Mouse (Mus musculus) ES-E14 (cell line): ENCODE data around the gene Tmem108. TPM values are rescaled to one million over a fixed set of nuclear protein-coding genes. Genes with fewer than 3 reads are reported as not detected.

Source experiments
- DNase-seq: peaks from one replicate; pipeline ENCODE4 v3.0.0-alpha.2; 2013; ENCODE audit warnings: low read depth, low spot score
- H3K27ac ChIP-seq: 2 replicates; pipeline ENCODE4 v1.5.1; 2012; ENCODE audit warnings: low read depth, mild to moderate bottlenecking, low read length, moderate library complexity, mixed read lengths; ENCODE audit not compliant: poor library complexity, insufficient read depth, severe bottlenecking
- H3K36me3 ChIP-seq: 2 replicates; pipeline ENCODE4 v1.6.1; 2012; ENCODE audit warnings: mild to moderate bottlenecking, low read length, moderate library complexity, mixed read lengths; ENCODE audit not compliant: control insufficient read depth, poor library complexity, insufficient read depth, severe bottlenecking
- H3K4me1 ChIP-seq, 2 experiments: fragments of 150-350 bp in 1 of 2; sonication (generic) in 1 of 2; 2 replicates each; pipeline ENCODE4 v1.6.1; 2012; ENCODE audit warnings: low read length in 2 of 2, mild to moderate bottlenecking in 1 of 2, mixed read lengths in 1 of 2; ENCODE audit not compliant: control insufficient read depth in 2 of 2, insufficient read depth in 2 of 2, poor library complexity in 1 of 2
- H3K4me3 ChIP-seq, 2 experiments: fragments of 150-350 bp in 1 of 2; sonication (generic) in 1 of 2; 2 replicates each; pipeline ENCODE4 v1.5.1; 2012; ENCODE audit warnings: low read length in 2 of 2, low read depth in 1 of 2, mild to moderate bottlenecking in 1 of 2, mixed read lengths in 1 of 2; ENCODE audit not compliant: insufficient read depth in 1 of 2, poor library complexity in 1 of 2, severe bottlenecking in 1 of 2
- H3K9ac ChIP-seq: 2 replicates; pipeline ENCODE4 v1.6.1; 2012; ENCODE audit warnings: low read depth, mild to moderate bottlenecking, low read length, mixed read lengths; ENCODE audit not compliant: poor library complexity, insufficient read depth, severe bottlenecking
- H3K9me3 ChIP-seq: fragments of 150-350 bp; sonication (generic); 2 replicates; pipeline ENCODE4 v1.6.1; 2012; ENCODE audit warnings: low read depth, mild to moderate bottlenecking, low read length; ENCODE audit not compliant: control insufficient read depth, insufficient read depth
- CHD2 ChIP-seq: IDR thresholded peaks from 2 replicates; pipeline ENCODE4 v1.6.1; 2014; ENCODE audit warnings: mild to moderate bottlenecking, low read depth, low read length, inconsistent platforms
- HCFC1 ChIP-seq: IDR thresholded peaks from 2 replicates; pipeline ENCODE4 v1.6.1; 2012; ENCODE audit warnings: low read length, inconsistent platforms, borderline replicate concordance; ENCODE audit not compliant: insufficient read depth
- MAFK ChIP-seq: IDR thresholded peaks from 2 replicates; pipeline ENCODE4 v1.6.1; 2014; ENCODE audit warnings: mild to moderate bottlenecking, low read depth, low read length, inconsistent platforms; ENCODE audit not compliant: insufficient read depth
- ZC3H11A ChIP-seq: IDR thresholded peaks from 2 replicates; pipeline ENCODE4 v1.6.1; 2012; ENCODE audit warnings: low read depth, mild to moderate bottlenecking, inconsistent platforms, low read length, borderline replicate concordance
- ZNF384 ChIP-seq: IDR thresholded peaks from 2 replicates; pipeline ENCODE4 v1.6.1; 2012; ENCODE audit warnings: low read depth, low read length, inconsistent platforms
- in situ Hi-C, 2 experiments: fragments of 600-800 bp; cut with MboI; formaldehyde crosslinking; loops; one replicate each; pipeline ENCODE4 v1.15.1; 2025; ENCODE audit warnings: low sequenced_read_pairs in 2 of 2, inconsistent platforms in 1 of 2; ENCODE audit not compliant: unreplicated experiment in 2 of 2
- total RNA-seq: library from RNA; depleted of rRNA; stranded (reverse); fragments of 300-350 nt; gene quantifications from 2 replicates; pipeline ENCODE4 v1.2.3, GENCODE M21; 2012

The Tmem108 gene
- total RNA-seq, 1 experiment = 3.1 TPM

DNA sequence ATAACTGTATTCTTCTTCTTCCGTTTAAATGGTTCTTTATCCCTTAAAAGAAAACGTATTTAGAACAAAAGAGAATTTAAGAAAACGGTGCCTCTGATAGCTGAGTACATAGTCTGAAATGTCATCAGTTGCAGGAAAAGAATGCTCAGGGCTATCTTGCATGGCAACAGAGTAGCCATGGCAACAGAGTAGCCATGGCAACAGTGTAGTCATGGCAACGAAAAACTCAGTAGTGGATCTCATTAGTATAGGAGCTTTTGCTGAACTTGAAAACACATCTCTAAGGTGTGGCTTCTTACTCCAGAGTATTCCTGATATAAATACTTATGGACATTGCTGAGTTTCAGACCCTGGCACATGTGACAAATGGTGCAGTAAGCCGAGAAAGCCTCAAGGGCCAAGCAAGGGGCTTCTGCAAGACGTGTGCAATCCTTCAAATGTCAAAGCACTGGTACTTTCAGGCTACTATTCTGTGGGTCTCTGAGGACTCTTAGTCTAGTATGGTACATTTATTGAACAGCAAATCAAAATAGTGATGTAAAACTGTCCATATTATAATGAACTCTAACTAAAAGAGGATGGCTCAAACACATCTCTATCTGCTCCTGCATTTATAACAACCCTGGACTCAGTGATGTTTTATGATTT lies 166.3 kb downstream of the Tmem108 start:
- no peaks in the 10 kb centered on the region for H3K4me1 ChIP-seq
- H3K4me3 ChIP-seq = no peak overlapping the region
- H3K36me3 ChIP-seq = no peaks in the 10 kb centered on the region
- no peak overlapping the region for H3K27ac ChIP-seq
- no peak for DNase-seq
- no peak overlapping the region for H3K9ac ChIP-seq
- no peaks in the 10 kb centered on the region for H3K9me3 ChIP-seq
- TF ChIP-seq HCFC1 (no peak), CHD2 (no peak), ZC3H11A (no peak), MAFK (no peak), ZNF384 (no peak)
- in situ Hi-C loops = no loop called here

DNA sequence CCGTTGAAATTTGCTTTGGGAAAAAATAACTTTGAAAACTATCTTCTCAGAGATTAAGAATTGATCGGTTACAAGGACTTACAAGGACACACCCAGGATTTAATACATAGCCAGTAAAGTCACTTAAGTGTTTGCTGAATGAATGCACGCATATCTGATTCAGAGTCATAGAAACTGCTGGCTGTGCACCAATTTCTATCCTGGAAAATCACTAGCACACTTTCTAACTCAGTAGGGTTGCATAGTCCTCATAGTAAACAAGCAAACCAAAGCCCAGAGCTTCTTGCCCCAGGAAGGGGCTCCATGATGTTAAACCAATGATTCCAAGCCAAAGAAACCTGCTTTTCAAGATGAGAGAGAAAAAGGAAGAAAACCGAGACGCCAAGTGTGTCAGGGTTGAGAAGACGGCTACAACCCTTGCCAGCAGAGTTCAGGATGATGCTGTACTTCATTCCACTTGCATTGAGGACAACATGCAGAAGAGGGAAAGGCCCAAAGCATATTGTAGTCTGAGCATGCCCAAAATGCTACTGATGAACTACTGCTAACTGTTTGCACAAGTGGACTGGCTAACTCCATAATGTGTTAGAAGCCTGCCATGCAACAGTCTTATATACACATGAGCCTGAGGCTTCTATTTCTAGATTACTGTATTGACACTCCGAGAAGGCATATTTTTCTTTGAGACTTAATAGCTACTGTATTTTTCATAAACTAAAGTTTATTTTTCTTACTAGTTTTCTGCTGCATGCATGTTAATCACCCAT lies 167.0 kb downstream of the Tmem108 start:
- no peaks in the 10 kb centered on the region for H3K4me1 ChIP-seq
- no peak for TF ChIP-seq CHD2
- TF ChIP-seq MAFK = no peak
- no peak for TF ChIP-seq ZNF384
- TF ChIP-seq ZC3H11A = no peak
- no peak for TF ChIP-seq HCFC1
- H3K27ac ChIP-seq = no peak overlapping the region
- H3K9ac ChIP-seq = no peak overlapping the region
- H3K9me3 ChIP-seq = no peaks in the 10 kb centered on the region
- in situ Hi-C loops = no loop called here
- no peaks in the 10 kb centered on the region for H3K36me3 ChIP-seq
- no peak overlapping the region for H3K4me3 ChIP-seq
- no peak for DNase-seq

DNA sequence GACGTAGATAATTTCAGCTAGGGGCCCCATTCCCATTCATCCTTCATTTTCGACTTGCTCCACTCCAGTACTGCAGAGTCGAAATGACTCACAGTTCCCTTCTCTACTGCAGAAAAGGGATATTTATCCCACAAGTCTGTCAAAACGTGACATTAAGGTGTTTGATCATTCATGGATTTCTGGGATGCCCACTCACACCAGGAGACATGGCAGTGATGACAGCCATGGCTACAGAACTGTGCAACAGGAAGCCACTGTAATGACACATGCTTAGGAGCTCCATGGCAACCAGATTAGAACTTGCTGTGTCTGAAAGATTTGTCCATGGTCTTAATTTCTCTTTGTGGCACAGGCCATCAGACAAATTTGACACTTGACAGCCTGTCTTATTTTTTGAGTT lies 168.6 kb downstream of the Tmem108 start:
- Histone ChIP-seq H3K9ac (no peak overlapping the region), H3K4me1 (no peaks in the 10 kb centered on the region), H3K4me3 (no peak overlapping the region), H3K27ac (no peak overlapping the region), H3K9me3 (no peaks in the 10 kb centered on the region), H3K36me3 (no peaks in the 10 kb centered on the region)
- in situ Hi-C loops = no loop called here
- TF ChIP-seq MAFK = no peak
- no peak for TF ChIP-seq ZNF384
- TF ChIP-seq HCFC1 = no peak
- no peak for TF ChIP-seq ZC3H11A
- TF ChIP-seq CHD2 = no peak
- DNase-seq = no peak

DNA sequence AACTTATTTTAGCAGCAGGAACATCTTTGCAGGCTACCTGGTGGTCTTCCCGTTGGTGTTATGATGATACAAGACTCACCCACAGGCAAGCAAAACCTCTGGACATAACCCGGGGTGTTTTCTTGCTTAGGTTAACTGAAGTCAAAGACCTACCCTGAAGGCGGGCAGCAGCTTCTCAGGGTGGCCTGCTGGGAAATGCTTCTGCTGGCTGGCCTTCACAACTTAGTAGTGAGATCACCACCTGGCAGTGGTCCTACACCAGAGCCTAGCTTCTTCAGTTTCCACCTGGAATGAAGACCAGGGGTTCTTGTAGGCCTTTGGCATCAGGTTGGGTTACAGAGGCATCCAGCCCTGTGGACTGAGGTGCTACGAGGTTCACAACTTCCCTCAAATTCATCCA lies 169.7 kb downstream of the Tmem108 start:
- TF ChIP-seq MAFK = no peak
- TF ChIP-seq ZC3H11A = no peak
- no peak for TF ChIP-seq HCFC1
- TF ChIP-seq ZNF384 = no peak
- no peak for TF ChIP-seq CHD2
- Histone ChIP-seq H3K9ac (no peak overlapping the region), H3K9me3 (no peaks in the 10 kb centered on the region), H3K36me3 (no peaks in the 10 kb centered on the region), H3K4me3 (no peak overlapping the region), H3K27ac (no peak overlapping the region), H3K4me1 (no peaks in the 10 kb centered on the region)
- in situ Hi-C loops = no loop called here
- DNase-seq = no peak
